Mouse (Mus musculus) WW6 (cell line): Measurements from ENCODE around the gene Slc23a4.
A peak's percentile ranks its signal among the peaks of the same experiment; 100 is the strongest.

Experiments used
- DNase-seq: peaks from one replicate; pipeline ENCODE4 v3.0.0-alpha.2; 2013; ENCODE audit warnings: low read depth, low spot score

Slc23a4 gene

DNA sequence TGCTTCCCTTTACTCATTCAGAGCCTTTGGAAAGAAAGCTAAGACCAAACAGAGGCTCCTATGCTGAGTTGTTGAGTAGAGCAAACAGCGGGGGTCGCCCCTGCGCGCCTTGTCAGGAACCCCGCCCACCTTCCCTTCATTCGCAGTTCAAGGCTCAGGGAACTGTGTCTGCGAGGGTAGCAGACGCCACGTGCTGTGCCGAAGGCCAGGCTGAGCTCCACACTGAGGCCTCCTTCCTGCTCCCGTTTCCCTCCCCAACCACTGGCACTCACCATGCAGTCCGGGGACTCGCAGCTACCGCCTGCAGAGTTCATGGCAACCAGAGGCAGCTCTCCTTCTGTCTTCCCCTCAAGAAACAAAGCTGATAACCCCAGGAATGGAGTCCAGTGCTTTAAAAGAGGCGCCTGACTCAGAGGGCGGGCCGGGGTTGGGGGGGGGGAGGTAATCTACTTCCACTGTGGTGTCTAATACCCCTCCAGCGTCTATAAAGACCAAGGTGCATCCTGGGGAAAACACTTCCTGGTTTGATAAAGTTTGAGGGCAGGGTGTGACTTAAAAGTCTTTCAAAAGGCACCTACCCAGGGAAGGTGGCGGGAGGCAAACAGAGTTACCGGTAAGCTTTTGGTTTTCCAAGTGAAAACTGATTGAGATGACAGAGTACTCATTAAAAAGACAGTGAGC lies at the start of gene Slc23a4:
TSS of gene Slc23a4 (minus strand) at position 324 of the 681 bp plus-strand sequence.
- DNase-seq, result peak; percentile 33

DNA sequence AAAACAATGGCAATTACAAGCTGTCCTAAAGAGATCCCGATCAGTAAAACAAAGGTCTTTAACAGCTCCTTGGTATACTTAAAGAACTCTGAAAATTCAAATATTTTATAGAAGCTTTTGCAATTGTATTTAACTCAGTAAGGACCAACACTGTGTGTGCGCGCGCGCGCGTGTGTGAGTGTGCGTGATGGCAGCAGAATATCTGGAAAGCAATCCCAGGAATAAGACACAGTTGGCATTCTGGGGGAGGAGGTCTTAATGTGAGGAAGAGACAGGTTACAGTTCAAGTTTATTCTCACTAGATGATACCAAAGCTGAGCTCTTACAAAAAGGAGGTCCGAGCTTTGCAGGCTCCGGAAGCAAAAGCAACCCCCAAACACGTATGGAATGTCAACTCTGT lies 45.1 kb upstream of the Slc23a4 start:
- no peak for DNase-seq

DNA sequence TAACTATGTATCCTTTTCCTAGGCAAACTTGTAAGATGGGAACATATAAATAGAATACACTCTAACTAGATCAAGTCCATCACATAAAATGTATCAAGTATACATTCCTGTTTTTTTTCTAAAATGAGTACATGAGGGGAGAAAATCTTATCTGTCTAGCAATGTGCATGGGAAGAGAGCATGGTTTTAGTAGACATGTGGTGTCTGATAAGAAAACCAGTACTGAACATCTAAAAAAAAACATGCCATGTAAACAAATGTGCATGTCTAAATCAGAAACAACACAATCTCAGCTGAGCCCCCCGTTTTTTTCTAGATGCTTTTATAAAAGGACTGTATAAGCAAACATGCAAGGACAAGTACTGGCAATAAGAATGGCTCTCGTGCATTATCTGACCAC lies 44.5 kb upstream of the Slc23a4 start:
- DNase-seq, result no peak

DNA sequence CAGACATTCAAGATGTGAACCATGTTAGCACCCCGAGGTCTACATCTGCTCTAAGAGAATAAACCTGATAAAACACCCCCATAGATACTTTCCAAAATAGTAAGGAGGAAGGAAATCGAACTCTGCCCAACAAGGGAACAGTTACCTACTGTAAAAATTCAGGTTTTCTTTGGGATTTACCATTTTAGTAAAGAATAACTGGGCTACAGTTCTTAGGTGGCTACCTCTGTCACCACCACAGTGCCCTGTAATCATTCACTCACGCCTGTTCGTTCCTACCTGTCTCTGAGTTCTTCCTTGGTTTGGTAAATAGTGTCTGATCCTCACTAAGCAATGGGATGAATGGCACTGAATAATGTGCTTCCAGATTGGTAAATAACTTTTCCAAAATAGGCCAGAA lies 42.6 kb upstream of the Slc23a4 start:
- DNase-seq, result no peak

DNA sequence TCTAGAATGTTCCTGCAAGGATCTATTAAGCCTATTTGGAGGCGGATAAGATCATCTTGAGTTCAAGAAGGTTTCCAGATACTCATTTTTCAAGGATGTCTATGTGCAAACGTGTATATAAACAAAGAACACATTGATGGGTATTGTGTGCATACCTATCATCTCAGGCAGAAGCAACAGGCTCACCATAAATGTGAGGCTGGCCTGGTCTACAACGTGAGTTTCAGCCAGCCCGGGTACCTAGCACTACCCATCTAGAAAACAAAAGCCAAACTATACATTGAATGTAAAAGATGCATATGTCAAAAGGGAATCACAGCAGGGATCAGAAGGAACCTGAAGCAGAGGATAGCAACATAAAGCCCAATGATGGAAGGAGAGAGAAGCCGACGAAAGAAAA lies 42.0 kb upstream of the Slc23a4 start:
- no peak for DNase-seq

DNA sequence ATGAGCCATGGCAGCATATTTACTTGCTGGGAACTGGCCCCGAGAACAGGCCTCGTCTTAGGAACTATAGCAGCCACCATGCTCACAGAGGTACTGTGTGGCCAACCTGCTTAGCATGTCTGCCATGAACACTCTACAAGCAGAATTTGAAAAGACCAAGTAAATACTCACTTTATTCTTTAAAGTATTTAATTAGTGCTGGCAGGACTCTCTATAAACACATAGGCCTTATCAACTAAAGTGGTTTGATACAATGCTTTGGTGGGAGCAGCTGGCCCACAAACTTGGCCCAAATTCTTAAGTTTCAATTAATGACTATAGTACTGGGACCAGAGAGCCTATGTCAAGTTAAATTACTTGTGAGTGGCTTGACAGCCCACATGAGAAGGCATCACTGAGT lies 39.8 kb upstream of the Slc23a4 start:
- DNase-seq, result no peak

DNA sequence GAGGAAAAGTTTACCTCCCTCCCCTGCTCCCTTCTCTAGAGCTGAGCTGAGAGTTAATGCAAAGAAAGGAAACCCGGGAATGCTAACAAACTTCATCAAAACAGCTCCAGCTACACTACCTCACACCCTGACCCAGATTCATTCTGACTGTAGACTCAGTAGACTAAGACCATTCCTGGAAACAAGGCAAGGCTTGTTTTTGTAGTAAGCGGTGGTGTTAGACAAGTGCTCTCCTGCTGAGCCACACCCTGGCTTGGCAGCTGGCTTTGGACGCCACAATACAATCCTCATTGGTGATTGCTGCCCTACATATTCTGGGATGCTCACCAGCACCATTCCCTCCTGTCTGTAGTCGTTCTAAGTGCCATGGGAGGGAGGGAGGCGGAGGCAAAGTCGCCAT lies 39.1 kb upstream of the Slc23a4 start:
- DNase-seq, result peak; percentile 29

DNA sequence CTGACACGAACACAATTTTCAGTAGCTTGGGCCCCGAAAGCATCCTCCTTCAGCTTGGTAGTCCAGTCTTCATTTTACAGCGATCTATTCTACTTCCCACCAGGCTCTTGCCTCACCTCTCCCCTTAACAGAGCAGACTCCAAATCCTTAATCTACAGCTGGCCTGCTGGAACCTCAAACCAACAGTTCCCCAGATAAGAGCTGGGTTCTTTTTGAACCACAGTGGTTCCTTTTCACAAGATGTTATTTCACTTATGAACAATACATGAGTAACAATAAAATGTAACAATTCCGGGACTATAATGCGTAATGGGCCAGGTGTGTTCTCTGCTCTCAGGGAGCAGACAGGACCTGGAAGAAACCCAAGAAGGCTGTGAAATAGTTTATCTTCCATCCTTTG lies 28.4 kb upstream of the Slc23a4 start:
- no peak for DNase-seq

DNA sequence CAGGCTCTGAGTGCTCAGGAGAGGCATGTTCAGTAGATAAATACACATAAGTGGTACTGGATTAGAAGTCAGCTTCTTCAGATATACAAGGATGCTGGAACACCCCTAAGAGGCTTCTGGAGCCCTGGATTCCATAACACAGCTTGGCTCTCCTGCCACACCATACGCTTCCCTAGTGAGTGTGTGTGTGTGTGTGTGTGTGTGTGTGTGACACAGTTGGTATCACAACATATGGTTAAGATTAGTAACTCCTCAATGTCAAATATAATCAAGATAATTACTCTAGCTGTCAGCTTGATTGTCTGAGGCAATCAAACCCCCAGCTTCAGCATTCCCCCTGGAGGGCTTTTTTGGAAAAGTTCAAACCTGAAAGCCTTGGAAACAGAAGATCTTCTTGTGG lies 23.7 kb upstream of the Slc23a4 start:
- DNase-seq, result no peak

DNA sequence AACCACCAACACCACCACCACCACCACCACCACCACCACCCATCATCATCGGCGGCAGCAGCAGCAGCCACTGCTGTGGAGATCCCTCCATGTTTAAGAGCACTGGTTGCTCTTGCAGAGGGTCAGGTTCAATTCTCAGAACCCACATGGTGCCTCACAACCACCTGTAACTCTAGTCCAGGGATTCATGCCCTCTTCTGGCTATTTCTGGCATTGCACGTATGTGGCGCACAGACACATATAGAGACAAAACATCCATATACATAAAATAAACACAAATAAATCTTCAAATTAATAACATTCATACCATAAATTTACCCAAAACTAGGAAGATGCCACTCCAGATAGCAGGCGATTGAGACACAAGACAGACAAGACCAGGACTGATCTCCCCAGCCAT lies 22.5 kb upstream of the Slc23a4 start:
- no peak for DNase-seq

DNA sequence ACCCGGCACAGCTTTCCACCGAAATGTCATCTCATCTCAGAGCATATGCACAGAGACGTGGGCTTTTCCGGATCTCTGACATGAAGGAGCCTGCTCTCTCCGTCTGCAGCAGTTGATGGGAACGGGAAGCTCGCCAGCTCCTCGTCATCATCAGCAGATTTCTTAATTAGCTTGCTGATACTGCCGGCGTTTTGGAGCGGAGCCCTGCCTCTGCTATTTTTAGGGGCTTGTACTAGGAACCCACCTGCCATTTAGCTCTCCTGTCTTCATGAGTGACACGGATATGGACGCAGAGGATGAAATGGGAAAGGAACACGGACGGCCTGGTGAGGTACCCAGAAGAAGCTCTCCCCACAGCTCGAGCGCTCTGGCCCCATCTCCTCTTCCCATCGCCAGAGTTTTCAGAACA lies 14.1 kb upstream of the Slc23a4 start:
- DNase-seq, result no peak

DNA sequence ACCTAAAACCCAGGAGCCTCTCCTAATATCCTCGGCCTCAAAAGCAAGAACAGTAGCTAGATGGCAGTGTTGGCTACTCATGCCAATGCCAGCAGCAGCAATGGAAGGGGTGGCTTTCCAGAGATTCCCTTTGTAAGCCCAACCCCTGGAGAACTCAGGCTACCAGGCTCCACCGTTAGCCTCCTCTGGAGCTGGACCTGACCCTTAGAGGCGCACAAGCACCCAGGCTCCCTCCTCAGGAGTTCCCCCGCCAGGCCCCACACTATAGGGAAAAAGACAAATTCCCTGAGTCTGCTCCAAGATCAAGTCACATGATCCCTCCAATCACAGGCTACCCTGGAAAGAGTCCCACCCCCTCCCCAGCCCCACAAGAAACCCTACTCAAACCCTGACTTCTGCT lies 10.9 kb upstream of the Slc23a4 start:
- DNase-seq, result no peak

DNA sequence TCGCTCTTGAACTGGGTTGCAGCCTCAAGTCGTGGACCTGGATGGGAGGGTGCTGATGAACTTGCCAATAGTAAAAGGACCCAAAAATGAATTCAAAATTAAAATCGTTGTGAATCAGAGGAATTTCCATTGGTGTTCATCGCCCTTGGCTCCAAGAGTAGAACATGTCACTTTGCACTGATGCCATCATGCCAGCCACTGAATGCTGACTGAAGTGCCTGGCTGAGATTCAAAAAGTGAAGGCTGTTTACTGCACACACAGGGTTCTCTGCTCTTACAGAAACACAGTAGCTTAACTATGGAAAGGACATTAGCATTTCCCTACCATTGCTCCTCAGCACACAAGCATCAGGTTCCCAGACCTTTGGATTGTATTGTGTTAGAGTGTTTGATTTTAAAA lies 8.3 kb upstream of the Slc23a4 start:
- DNase-seq, result no peak

DNA sequence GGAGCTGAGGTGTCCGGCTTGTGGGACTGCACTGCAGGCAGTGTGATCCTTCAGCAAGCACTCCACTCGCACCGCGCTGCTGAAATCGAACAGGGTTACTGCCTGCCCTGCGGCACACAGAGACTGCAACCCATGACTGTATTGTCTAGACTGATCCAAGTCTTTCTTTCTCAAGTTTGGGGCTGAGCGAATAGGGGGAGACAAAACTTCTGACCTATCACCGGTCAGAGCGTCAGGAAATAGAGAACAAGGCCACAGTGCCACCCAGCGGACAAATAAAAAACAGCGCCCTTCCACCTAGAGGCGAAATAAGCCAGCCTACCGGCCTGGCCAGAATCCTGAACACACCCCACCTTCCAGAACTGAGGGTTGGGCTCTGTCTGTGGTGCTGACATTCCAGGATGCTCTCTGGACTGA lies 7.1 kb upstream of the Slc23a4 start:
- DNase-seq, result peak; percentile 89

DNA sequence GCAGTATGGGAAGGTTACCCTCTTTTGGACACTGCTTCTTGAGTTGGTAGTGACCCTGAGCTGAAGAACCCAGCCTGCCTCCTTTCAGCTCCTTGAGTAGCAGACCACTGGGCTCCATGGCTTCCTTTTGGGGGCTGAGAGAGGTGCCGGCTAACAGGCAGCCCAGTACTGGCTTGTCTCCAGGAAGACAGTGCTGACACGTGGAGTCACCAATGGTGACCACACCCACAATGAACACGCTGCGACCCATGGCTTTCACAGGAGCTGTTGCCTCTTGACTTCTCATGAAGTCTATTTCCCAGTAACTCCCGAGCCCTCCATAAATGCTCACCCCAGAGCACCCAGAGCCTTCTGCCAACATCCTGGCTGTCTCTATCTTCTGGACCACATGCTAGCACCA lies 6.5 kb upstream of the Slc23a4 start:
- no peak for DNase-seq

DNA sequence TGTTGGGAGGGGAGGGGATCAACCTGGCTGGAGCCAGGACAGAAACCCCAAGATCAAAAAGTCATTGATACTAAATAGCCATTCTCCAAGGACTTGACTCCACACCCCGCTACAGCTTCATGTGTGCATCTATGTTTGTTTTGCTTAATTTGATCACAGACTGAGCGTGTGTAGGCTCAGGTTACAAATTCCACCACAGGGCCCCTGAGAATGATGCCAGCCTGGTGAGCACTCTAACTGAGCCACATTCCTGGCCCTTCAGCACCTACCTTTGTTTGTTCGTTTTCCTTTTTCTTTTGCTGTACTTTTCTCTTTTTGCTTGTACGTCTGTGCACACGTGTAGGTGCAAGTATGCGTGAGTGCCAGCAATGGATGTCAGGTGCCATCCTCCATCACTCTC lies 1.1 kb upstream of the Slc23a4 start:
- DNase-seq, result no peak

DNA sequence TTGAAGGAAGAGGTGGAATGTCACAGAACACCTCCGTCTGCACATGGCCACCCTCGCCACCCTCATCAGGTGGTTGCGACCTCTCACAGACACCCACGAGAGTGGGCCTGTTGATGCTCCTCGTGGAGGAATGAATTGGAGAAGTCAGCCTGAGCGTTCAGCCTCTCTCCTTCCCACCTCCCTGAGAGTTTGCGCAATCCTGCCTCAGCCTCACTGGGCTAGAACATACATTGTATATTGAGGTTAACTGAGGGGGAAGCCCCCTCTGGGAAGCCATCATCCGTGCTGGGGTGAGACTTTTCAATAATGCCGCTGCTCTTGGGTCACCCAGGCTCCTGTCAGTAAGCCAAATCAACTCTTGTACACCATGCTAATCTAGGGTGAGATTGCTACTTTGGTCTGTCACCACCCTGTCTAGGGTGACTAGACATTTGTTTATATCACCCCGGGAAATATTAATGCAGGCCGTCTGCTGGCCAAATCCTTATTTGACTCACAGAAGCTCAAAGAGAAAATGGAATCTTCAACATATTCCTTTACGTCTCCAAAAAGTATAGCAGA lies 1.0 kb downstream of the Slc23a4 start:
- DNase-seq, result no peak

DNA sequence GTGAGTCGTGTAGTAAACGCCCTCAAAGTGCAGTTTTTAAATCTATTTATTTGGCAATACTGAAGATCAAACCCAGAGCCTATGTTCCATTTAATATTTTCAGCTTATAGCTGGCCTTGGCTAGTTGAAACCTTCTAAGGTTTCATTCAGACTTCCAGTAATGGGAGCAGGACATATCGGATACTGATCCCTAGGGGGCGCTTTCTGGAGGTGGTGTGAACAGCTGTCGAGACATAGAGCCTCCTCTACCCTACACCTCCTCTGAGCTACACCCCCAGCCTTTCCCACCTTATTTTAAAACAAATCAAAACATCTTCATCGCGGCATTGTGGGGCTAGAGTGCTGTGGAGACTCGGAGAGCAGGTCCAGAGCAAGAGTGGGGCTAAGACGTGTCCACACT lies 7.5 kb downstream of the Slc23a4 start:
- DNase-seq, result no peak

DNA sequence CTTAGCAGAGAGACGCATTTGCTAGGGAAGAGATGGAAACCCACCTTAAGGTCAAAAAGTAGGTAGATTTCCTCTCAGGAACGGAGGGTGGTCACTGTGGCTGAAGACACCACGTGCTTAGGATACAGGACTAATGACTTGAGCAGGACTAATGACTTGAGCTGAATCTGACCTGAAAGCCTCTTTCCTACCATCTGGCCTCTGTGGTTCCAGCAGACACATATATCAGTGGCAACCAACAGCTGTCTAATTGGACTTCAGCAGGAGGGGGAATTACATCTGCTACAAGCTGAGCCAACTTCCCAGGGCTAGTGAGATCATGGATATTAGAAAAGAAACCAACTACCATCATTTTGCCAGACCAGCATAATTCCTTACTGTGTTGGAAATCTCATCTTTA lies 8.9 kb downstream of the Slc23a4 start:
- no peak for DNase-seq

DNA sequence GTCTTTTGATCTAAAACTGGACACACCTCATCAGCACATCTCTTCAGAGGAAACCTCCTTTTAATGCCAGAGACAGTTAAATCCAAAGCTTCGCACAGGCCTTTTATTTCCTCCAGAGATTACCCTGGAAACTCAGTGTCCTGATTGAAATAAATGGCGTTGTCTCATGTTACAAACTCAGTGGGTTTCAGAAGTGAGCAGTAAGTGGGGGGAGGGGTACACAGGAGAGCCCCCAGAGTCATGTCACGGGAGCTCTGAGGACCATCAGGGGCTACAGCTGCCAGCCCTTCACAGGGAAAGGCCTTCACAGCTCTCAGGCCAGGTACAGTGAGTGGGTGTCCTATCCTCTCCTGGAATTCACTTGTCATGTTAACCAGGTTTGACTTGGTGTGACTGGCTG lies 17.0 kb downstream of the Slc23a4 start:
- no peak for DNase-seq

DNA sequence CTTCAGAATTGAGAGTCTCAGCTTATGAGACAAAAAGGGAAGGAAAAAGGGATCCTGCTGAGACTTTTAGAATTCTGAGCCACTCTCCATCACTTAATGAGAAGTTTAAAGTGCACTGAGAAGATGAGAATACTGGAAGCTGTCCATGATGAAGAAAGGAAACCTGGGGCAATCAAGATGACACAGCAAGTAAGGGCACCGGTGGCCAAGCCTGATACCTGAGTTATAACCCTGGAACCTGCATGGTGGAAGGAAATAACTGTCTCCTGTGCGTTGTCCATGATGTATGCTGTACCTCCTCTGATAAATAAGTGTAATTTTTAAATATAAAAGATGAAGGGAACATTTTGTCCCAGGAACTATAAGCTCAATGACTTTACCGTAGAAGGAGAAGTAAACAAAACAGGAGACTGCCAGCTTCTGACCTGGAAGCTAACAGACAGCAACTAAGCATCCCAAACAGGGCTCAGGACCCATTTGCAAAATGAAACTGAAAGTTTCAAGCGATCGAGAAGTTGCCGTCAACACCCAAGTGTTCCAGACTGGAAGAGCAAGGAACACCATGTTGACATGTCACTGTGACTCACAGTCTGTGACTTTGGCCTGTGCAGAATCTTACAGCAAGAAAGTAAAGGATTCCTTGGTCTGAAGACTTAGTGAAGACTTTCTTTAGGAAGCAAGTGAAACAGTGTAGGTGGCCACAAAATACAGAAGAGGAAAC lies 22.2 kb downstream of the Slc23a4 start:
- DNase-seq, result no peak

DNA sequence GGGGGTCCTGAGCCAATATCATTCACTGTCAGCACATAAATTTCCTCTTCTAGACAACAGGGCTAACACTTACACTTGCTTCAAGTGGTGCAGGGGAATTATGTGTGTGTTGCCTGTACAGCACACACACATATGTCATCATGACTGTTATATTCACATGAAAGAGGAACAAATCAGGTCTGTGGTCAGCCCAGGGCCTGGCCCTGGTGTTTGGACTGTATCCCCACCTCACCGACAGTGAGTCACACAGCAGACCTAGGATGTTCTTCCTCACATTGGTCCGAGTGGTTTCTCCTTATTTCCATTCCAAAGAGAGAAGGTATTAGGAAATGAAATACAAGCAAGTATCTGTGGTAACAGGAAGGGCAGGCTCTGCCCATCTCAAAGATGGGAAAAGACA lies 23.7 kb downstream of the Slc23a4 start:
- DNase-seq, result no peak

DNA sequence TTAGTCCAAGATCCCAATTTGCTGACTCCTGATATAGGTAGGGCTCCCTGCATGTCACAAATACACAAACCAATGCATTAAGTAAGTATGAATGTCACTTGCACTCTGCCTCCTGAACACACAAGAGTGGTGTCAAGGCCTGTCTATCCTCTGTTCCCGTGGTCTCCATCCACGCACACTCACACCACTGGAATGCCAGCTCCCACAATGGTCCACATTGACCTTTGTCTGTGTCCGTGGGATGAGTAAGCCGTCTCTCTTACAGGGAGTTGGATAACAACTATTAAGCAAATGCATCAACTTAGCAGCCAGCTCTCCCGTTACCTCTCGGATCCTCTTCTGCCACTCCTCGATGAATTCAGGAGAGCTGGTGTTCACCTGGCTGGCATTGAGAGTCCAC lies 29.1 kb downstream of the Slc23a4 start:
- DNase-seq, result no peak
